Mouse (Mus musculus): ENCODE data around the gene Otud7b.
A peak's percentile ranks its signal among the peaks of the same experiment; 100 is the strongest.
"Not testable (repeated sequence)": the region's sequence is repeated elsewhere in the genome, so short reads cannot be mapped to it uniquely, and the experiment has no call there.

Otud7b gene

DNA sequence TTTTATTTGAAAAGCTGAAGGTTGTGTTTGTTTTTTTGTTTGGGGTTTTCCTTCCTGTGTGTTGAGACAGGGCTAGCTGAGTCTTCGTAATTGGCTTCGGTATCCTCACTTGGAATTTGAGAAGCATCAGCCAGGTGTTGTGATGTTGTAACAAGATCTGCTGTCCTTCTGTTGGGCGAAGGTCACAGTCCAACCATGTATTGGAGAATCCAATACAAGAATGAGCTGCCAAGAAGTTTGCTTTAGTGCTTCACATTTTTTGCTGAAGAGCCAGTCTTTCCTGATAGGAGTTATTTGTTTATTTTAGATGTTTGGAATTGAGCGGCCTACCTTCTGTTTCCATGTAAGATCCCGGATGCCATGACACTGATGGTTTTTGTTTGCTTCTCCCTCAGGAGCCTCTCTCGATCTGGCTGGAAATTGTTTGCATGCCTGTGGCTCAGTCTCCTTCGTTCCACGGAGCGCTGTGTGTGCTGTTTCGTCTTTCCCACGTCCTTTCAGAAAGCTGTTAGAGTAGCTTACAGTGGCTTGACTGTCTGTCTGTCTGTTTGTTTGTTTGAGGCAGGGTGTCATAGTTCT lies 29.1 kb downstream of the Otud7b start:
- DNase-seq (ENCODE audit: extremely low spot score, low spot score) = no peak

DNA sequence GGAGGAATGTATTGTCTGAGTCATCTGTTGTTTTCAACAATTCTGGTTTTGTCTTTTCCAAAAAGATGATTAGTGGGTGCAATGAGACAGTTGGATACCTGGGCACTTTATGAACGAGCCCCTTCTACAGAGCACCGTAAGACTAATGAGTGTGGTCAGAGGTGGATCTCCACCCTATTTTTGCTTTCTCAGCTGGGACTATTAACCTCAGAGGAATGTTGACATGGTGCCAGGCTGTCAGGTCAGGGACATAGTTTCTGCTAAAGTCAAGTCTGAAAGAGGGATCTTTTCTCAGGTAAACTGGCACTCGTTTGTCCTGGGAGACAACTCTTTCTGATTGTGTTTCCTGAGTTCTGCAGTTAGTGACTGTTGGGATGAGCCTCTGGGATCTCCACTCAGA lies 30.7 kb downstream of the Otud7b start:
- DNase-seq (ENCODE audit: extremely low spot score, low spot score) = no peak

DNA sequence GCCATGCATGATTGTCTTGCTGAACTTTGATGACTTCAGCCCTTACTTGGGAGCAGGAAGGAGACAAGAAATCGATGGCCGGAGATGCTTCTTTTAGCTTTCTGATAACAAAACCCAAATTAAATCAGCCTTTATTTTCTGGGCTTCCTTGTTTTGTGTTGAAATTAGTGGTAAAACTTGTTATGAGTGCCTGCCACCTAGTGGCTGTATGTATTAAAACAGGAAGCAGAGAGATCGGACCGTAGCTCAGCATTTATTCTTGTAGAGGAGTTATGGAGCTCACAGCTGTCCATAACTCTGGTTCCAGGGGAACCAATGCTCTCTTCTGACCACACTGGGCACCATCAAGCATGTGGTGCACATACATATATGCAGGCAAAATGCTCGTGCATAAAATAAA lies 43.6 kb downstream of the Otud7b start:
- DNase-seq (ENCODE audit: extremely low spot score, low spot score) = peak; percentile 47

DNA sequence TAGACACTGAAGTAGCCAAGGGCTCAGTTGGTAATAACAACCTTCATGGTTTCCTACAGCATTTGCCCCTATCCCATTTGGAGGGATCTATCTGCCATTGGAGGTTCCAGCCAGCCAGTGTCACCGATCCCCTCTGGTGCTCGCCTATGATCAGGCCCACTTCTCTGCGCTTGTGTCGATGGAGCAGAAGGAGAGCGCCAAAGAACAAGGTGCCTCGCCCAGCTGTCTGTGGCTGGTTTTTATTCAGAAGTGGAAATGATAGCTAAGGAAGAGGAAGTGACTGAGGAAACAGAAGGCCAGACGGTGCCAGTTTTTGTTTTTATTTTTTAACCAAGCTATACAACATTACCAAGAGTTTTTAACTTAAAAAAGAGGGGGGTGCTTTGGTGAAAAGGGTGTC lies 47.5 kb downstream of the Otud7b start:
- DNase-seq (ENCODE audit: extremely low spot score, low spot score) = no peak

DNA sequence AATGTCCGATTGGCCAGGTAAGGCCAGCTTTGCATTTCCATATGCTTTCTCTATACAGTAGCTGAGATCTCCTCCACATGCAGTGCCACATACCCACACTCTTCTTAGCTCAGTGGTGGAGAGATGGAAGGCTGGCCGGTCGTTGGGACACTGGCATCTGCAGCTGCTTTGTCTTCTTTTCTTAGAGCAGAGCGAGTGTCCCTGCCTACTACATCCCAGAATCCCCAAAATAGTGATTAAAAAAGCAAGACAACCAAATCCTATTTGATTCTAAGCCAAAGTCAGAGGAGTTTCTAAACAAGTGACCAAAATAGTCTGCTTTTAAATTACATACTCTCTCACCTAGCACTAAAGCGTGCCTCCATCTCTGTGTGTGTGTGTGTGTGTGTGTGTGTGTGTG lies 48.3 kb downstream of the Otud7b start:
- DNase-seq (ENCODE audit: extremely low spot score, low spot score) = no peak

DNA sequence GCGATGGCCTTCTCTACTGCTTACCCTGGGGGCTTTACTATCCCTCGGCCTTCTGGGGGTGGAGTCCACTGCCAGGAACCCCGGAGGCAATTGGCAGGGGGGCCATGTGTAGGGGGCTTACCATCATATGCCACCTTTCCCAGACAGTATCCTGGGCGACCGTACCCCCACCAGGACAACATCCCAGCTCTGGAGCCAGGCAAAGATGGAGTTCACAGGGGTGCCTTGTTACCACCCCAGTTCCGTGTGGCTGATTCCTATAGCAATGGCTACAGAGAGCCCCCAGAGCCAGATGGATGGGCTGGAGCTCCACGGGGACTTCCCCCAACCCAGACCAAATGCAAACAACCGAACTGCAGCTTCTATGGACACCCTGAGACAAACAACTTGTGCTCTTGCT lies 51.2 kb downstream of the Otud7b start:
- DNase-seq (ENCODE audit: extremely low spot score, low spot score) = no peak

DNA sequence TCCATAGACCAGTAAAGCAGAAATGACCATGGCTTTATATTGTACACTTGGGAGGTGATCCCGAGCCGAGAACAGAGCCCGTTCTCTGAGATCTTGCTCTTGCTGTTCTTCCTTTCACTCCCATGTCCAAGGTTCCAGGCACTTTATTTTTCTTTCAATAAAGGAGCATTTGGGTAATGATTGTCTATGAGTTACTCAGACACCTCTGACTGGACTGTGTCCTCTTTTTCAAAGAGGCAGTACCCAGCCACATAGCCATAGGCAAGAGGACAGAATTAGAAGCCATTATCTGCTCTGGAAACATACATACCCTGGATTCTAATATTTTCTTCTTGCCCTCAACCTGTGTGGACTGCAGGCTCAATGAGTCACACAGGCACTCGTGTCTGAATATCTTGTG lies 55.5 kb downstream of the Otud7b start:
- no peak for DNase-seq (ENCODE audit: extremely low spot score, low spot score)

DNA sequence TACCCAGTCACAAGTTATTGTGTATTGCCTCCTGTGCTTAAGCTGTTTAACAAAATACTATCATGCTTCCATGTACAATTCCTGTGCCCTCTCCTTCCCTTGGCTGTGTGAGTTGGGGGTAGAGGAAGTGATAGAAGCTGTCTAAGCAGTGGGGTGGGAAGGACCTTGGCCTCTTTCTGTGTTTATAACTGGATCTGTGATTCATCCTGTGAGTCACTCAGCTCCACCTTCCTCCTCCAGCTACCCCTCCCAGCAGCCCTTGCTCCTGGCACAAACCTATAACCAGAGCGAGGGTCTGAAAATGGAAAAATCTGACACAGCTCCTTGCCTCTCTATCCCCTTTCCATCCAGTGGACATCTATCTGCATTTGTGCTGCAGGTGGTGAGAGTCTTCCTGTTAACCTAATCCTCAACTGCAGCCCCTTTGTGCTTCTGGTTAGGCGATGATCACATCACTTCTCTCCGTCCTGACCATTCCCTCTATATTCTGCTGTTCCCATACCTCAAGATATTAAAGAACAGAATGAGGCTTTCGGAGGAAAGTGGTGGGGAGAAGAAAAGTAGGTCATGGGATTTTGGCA lies 56.0 kb downstream of the Otud7b start:
- no peak for DNase-seq (ENCODE audit: extremely low spot score, low spot score)

DNA sequence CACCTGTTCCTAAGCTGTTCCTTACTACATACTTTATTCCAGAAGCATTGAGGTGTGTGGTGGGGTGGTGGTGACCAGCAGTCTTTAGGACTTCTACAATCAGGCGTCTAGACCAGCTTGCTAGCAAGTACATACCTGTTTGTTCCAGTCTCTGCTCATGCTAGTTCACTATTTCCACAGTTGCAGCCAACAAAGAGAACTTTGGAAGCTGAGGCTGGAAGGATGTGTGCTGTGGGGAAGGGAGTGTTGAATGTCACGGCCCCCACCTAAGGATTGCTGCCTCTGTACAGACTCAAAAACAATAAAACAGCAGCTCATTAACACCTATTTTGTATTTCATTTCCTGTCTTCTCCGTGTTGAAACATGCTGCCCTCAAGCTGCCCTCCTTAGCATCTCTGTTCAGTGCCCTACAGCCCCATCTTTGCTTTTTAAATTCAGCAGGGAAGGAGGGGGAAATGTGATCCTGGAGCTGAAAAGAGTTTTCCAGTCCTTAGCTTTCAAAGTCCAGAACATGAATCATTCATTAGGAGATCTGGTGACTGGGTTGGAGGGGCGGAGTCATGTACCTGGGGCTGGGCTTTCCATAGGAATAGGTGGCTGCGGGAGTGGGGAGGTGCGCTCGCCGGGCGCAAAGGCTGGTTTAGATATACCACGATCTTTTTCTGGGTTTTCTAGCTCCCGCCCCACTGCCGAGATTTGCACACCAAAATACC lies 56.6 kb downstream of the Otud7b start:
- no peak for DNase-seq (ENCODE audit: extremely low spot score, low spot score)

DNA sequence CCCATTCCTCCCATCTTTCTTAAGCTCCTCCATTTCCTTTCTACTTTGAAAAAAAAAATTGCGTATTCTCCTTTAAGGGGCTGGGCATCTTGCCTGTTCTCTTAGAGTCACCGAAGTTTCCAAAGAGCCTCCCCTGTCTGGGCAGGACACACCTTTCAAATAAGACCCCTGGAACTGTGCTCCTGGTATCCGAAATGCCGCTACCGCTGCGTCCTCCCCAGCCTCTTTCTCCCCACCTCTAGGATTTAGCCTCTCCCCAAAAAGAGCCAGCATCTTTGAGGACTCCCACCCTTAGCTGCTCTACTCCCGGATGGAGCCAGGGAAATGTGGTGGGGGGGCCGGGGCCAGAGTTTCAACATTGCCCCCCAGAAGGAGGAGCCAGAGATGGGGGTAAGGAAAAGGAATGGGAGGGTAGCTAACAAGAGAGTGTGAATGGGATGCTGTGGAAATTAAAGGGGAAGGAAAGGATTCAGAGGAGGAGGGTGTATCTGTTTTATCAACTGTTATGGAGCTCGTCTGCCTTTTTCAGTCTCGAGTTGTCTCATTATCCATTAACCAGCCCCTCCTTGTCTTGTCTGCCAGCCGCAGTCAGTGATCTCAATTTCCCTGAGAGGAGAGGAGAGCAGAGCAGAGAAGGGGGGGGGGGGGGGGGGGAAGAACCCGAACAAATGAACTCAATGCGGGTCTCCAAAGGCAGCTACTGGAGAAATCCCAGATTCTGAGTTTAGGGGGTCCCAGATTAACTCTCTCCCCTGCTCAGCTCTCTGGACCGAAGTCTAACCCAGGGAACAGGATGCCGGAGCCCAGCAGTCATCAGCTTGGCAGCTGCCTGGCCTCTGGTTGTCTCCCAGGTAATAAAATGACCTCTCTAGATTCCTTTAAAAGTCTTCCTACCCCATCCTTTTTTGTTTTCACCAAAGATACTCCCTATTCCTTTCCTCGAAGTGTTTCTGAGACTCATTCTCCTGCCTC lies 57.8 kb downstream of the Otud7b start, which contains the start of gene Mtmr11:
Gene Mtmr11 (plus strand): TSS at position 136 of the 972 bp plus-strand sequence.
- DNase-seq (ENCODE audit: extremely low spot score, low spot score) = no peak

DNA sequence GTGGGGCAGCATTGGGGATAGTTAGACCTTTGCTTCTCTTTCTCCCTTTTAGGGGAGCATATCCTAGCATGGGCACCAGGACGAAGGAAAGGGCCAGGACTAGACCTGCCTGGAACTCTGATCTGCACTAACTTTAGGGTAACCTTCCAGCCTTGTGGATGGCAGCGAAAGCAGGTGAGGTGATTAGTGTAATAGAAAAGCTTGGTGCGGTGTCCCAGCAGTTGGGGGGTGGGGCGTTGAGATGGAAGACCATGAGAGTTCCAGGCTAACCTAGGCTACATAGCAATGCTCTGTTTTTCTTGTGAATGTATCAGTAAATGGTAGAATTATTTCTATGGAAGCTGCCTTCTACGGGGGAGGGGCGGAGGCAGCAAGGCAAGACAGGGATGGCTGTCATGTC lies 58.7 kb downstream of the Otud7b start:
- no peak for DNase-seq (ENCODE audit: extremely low spot score, low spot score)

DNA sequence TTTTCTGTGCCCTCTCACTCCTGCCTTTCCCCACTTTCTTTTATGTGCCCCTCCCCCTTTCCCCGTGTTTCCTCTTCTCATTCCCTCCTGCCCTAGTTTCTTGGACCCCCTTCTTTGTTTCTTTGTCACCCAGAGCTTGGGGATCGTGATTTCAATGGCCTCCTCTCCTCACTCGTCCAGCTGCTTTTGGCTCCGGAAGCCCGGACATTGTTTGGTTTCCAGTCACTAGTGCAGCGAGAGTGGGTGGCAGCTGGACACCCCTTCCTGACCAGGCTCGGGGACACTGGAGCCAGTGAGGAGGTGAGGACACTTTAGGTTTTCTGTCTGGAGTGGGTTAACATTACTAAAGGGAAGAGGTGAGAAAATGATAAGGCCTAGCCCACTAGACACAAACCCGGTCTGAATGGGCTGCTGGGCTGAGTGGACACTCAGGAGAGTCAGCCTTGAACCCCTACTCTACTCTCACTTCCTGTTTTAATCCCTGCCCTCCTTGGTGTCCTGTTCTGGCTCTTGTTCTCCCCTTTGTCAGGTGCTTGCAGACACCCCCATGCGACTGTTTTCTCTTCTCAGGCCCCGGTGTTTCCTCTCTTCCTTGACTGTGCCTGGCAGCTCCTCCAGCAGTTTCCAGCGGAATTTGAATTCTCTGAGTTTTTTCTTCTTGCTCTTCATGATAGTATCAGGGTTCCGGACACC lies 64.3 kb downstream of the Otud7b start:
- no peak for DNase-seq (ENCODE audit: extremely low spot score, low spot score)

DNA sequence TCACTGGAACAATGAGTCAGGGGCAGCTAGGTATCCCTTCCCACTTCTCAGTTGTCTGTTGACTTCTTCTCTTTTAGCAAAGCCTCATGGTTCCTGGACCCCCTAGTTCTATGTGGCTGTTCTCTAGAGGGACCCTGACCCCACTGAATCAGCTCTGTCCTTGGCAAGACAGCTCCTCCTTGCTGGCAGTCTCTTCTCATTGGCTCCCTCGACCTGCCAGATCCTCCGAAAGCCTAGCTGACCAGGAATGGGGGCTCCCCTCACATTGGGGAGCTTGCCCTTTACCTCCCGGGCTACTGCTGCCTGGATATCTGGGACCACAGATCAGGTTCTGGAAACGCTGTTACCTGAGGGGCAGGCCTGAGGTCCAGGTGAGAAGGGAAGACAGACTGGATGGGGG lies 65.9 kb downstream of the Otud7b start:
- DNase-seq (ENCODE audit: extremely low spot score, low spot score) = no peak

DNA sequence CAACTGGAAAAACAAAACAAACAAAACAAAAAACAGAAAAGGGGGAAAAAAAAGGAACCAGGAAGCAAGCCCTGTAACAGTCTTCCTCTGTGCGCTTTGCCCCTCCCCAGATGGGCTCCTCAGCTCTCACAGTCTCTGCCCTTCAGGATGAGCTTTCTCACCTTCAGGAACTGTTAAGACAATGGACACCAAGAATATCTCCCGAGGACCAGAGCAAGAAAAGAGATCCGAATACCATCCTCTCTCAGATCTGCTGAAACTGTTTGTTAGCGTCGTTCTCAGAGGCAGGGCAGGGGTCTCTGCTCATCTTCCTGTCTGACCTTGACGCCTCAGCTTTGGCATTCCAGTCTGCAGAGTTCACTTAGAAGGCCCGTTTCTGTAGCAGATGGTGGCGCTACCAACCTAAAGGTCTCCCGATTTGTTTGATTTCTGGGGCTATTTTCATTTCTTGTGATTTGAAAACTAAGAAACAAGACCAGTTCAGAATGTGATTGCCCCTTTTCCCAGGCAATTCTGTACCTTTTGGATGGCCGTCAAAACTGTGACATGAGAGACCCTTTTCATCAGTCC lies 66.7 kb downstream of the Otud7b start:
- DNase-seq (ENCODE audit: extremely low spot score, low spot score) = no peak

DNA sequence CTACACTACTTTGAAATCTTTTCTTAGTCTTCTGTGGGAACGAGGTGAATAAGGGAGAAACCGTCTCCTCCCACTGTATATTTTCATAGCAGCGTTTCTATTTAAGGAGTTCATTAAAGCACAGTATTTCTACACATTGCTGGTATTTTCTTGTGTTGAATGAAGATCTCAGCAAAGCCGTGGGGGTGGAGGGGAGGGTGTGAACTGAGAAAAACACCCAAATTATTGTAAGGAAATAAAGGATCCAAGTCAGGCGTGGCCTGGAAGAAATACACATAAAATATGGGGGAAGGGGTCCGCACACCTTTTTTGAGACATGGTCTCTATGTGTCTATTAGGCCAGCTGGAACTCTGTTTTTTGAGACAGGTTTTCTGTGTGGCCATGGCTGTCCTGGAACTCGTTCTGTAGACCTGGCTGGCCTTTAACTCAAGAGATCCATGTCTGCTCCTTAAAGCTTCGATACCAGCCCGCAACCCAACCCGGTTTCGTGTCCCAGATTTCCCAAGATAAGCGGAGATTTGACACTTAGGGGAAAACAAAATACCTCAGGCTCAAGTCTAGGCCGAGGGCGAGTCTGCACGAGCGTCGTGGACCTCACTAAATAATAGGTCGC lies 67.4 kb downstream of the Otud7b start:
- no peak for DNase-seq (ENCODE audit: extremely low spot score, low spot score)

DNA sequence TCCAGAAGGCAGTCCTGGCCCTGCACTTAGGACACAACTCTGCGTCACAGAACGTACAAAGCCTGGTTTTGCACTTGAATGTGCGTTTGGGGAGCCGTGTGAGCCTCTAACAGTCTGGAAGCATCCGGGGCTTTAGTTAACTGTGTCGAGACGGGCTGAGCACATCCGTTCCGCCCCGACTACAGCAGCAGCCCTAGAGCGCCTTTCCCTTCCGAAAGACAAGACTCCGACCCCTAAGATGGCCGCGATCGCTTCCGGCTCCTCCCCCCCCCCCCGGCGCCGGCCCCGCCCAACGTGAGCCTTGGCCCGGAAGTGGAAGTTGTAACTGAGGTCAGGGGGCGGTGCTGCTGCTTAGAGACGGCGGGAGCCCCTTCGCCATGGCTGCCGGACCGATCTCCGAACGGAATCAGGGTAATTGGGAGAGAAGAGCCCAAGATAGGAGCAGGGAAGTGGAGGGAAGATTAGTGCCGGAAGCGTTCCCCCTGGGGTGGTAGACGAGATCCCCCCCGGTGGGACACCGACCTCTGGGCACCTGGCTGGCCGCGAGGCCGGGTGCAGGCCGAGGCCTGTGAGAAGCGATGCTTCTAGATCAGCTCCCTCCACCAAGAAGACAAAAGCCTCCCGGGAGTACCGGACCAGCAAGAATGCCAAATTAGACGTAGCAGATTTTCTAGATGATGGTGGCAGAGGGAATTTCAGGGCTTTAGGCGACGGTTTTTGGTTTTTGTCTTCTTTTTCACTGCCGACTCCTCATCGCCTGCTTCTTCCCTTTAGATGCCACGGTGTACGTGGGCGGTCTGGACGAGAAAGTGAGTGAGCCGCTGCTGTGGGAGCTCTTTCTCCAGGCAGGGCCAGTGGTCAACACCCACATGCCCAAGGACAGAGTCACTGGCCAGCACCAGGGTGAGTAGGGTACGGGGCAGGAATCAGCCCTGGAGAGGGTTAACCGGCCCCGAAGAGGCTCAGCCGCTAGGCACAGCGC lies 68.2 kb downstream of the Otud7b start, which contains the start of gene Sf3b4:
Gene Sf3b4 (plus strand): TSS at position 136 of the 982 bp plus-strand sequence.
- DNase-seq (ENCODE audit: extremely low spot score, low spot score) = peak; percentile 99

DNA sequence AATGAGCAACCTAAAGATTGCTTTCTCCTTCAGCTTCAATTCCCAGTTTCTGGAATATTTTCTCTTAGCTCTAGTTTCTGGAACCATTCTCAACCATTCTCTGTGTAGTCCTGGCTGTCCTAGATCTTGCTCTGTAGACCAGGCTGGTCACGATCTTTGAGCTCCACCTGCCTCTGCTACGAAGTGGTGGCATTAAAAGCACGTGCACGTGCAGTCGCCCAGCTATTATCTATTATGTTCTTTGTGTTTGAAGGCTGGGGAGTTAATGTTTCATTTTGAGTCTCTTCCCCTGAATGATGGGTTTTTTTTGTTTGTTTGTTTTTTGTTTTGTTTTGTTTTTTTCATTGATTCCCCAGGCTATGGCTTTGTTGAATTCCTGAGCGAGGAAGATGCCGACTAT lies 68.9 kb downstream of the Otud7b start:
- DNase-seq (ENCODE audit: extremely low spot score, low spot score) = no peak

DNA sequence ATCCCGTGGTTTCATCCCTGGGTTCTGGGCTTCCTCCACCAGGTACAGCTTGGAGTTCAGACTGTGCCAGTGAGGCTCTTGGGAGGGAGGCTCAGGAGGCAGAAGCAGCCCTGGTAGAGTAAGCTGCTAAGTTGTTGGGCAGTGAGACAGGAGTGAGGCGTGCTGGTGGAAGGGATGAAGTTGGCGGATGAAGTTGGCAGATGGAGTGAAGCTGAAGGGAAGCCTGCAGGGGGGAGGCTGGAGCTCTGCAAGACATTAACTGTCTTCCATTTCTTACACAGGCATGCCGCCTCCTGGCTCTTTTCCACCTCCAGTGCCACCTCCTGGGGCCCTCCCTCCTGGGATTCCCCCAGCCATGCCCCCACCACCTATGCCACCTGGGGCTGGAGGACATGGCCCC lies 69.7 kb downstream of the Otud7b start:
- not testable (repeated sequence) for DNase-seq (ENCODE audit: extremely low spot score, low spot score)

DNA sequence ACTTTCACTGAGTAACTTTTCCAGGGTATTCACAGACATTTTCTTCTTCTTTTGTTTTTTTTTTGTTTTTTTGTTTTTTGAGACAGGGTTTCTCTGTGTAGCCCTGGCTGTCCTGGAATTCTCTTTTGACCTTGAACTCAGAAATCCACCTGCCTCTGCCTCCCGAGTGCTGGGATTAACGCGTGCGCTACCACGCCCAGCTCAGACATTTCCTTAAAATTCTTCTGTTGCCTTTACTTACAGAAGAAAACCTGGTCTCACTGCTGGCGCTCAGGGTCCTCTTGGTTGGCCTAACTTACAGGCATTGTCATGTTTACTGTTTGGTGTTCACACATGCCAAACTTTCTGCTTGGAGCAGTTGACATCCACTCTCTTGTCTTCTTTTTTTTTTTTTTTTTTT lies 70.9 kb downstream of the Otud7b start:
- no peak for DNase-seq (ENCODE audit: extremely low spot score, low spot score)
